Mouse (Mus musculus): ENCODE results near the gene Tas2r125. TPM values are rescaled to one million over a fixed set of nuclear protein-coding genes. Genes with fewer than 3 reads are reported as not detected.
"Not testable (repeated sequence)": the region's sequence is repeated elsewhere in the genome, so short reads cannot be mapped to it uniquely, and the experiment has no call there.

Gene Tas2r125
- 0.17 TPM in 1 of 2 replicates, not detected in the other for polyA plus RNA-seq (2015; fragmentation: Nextera tagmentation; extraction: Ambion mirVana)

DNA sequence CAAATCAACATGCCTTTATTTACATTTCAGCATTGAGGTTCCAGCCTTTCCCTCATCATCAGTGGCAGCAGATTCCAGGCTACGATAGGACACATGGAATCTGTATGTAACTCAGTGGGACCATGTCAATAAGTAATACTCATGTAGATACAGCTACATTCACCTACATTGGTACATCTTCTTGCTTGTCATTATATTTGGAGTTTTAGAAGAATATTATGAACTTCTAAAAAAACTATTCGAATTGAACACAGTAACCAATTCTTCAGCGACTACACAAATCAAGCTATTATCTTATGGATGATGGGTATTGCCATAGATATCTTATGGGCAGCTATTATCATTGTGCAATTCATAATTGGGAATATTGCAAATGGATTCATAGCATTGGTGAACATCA lies at the start of gene Tas2r125:
TSS of gene Tas2r125 (plus strand) at position 301 of the 400 bp plus-strand sequence.
- no peaks in the 10 kb centered on the region for H3K27me3 ChIP-seq (replicated peaks; ENCODE audit: control insufficient read depth, insufficient read depth, low read length)
- no peaks in the 10 kb centered on the region for H3K4me1 ChIP-seq (ENCODE audit: control insufficient read depth, insufficient read depth, low read depth, low read length)
- H3K9me3 ChIP-seq (ENCODE audit: control insufficient read depth, low read length): no peaks in the 10 kb centered on the region
- H3K36me3 ChIP-seq (ENCODE audit: control insufficient read depth, insufficient read depth, low read length): no peaks in the 10 kb centered on the region
- no peak within 1 kb of the TSS for H3K4me2 ChIP-seq (ENCODE audit: low read length)
- no peak within 1 kb of the TSS for H3K9ac ChIP-seq (ENCODE audit: low read depth, low read length)
- no peak within 1 kb of the TSS for H3K27ac ChIP-seq (ENCODE audit: low read depth, low read length)
- H3K4me3 ChIP-seq (ENCODE audit: low read length): no peak within 1 kb of the TSS
- ATAC-seq: no peak
- WGBS: 83% methylated on average over 3 of the region's 3 CpGs

DNA sequence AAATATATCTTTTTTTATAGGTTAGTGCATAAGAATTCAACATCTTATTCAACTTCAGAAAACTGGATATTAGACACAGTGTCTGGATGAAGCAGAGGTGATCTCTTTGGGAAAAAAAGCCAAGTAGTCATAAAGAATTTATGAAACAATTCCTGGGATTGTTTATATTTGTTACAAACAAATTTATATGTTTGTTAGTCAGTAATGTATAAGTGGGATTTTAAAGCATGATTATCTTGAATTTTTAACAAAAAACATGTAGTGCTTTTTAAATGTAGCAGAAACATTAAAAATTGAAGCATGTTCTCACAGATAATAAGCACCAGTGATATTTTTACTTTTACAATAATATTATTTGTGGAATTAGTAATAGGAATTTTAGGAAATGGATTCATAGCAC lies 41.7 kb upstream of the Tas2r125 start, which contains the start of gene Tas2r110:
TSS of gene Tas2r110 (plus strand) at position 301 of the 400 bp plus-strand sequence.
- Histone ChIP-seq H3K27me3 (replicated peaks; ENCODE audit: control insufficient read depth, insufficient read depth, low read length) (no peaks in the 10 kb centered on the region), H3K36me3 (ENCODE audit: control insufficient read depth, insufficient read depth, low read length) (no peaks in the 10 kb centered on the region), H3K9ac (ENCODE audit: low read depth, low read length) (no peak within 1 kb of the TSS), H3K4me2 (ENCODE audit: low read length) (no peak within 1 kb of the TSS), H3K9me3 (ENCODE audit: control insufficient read depth, low read length) (no peaks in the 10 kb centered on the region), H3K27ac (ENCODE audit: low read depth, low read length) (no peak within 1 kb of the TSS), H3K4me3 (ENCODE audit: low read length) (no peak within 1 kb of the TSS), H3K4me1 (ENCODE audit: control insufficient read depth, insufficient read depth, low read depth, low read length) (no peaks in the 10 kb centered on the region)
- no peak for ATAC-seq

DNA sequence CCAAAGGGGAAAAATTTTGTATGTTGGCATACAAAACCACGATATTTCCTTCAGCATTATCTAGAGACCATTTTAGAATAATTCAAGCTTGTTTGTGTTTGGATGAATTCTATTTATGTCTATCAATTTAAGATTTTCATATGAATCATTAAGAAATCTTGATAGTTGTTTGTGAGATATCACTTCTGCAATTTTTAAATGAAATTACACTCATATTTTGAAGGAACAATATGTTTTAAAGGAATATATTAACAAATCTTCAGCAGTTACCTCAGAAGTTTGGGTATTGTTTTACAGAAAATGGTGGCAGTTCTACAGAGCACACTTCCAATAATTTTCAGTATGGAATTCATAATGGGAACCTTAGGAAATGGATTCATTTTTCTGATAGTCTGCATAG lies 16.7 kb upstream of the Tas2r125 start, which contains the start of gene Tas2r113:
TSS of gene Tas2r113 (plus strand) at position 301 of the 400 bp plus-strand sequence.
- ATAC-seq: no peak
- Histone ChIP-seq H3K4me2 (ENCODE audit: low read length) (no peak within 1 kb of the TSS), H3K4me3 (ENCODE audit: low read length) (no peak within 1 kb of the TSS), H3K27ac (ENCODE audit: low read depth, low read length) (no peak within 1 kb of the TSS), H3K9ac (ENCODE audit: low read depth, low read length) (no peak within 1 kb of the TSS), H3K9me3 (ENCODE audit: control insufficient read depth, low read length) (no peaks in the 10 kb centered on the region), H3K36me3 (ENCODE audit: control insufficient read depth, insufficient read depth, low read length) (no peaks in the 10 kb centered on the region), H3K27me3 (replicated peaks; ENCODE audit: control insufficient read depth, insufficient read depth, low read length) (no peaks in the 10 kb centered on the region), H3K4me1 (ENCODE audit: control insufficient read depth, insufficient read depth, low read depth, low read length) (no peaks in the 10 kb centered on the region)
- WGBS: 81% methylated on average over 1 of the region's 1 CpGs

DNA sequence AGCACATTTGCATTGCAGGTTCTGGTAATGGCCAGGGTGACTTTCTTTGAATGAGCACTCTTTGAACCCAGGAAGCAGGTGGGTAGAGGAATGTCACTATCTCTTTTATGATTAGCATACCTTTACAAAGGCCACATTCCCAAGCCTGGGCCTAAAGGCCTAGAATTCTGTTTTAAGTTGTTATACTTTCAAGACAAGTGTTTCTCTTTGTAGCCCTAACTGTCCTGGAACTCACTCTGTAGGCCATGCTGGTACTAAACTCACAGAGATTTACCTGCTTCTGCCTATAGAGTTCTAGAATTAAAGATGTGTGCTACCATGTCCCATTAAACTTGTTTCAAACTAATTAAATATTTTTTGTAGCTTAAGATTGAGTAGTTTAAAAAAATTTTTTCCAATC lies 31.9 kb downstream of the Tas2r125 start:
- not testable (repeated sequence) for H3K4me1 ChIP-seq (ENCODE audit: control insufficient read depth, insufficient read depth, low read depth, low read length)

DNA sequence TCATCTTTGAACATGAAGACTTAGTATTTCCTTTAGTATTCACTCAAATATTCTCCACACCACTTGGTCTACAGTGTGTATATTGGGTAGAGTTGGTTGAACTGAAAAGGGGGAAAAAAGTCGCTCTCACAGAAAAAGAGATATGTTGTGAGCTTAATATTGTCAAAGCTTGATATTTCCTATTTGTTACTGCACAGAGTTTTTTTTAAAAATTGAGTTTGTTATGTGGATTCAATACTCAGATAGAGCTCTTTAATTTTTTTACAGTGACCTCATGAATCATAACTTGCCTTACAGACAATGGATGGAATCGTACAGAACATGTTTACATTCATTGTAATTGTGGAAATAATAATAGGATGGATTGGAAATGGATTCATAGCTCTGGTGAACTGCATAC lies 41.4 kb downstream of the Tas2r125 start, which contains the start of gene Tas2r129:
TSS of gene Tas2r129 (plus strand) at position 301 of the 400 bp plus-strand sequence.
- no peaks in the 10 kb centered on the region for H3K27me3 ChIP-seq (replicated peaks; ENCODE audit: control insufficient read depth, insufficient read depth, low read length)
- WGBS: 81% methylated on average over 2 of the region's 2 CpGs
- no peaks in the 10 kb centered on the region for H3K4me1 ChIP-seq (ENCODE audit: control insufficient read depth, insufficient read depth, low read depth, low read length)
- H3K9ac ChIP-seq (ENCODE audit: low read depth, low read length): no peak within 1 kb of the TSS
- H3K4me3 ChIP-seq (ENCODE audit: low read length): no peak within 1 kb of the TSS
- H3K4me2 ChIP-seq (ENCODE audit: low read length): no peak within 1 kb of the TSS
- no peaks in the 10 kb centered on the region for H3K9me3 ChIP-seq (ENCODE audit: control insufficient read depth, low read length)
- H3K27ac ChIP-seq (ENCODE audit: low read depth, low read length): no peak within 1 kb of the TSS
- no peaks in the 10 kb centered on the region for H3K36me3 ChIP-seq (ENCODE audit: control insufficient read depth, insufficient read depth, low read length)
- ATAC-seq: no peak

More for the DNA sequence above, 31.9 kb downstream of the Tas2r125 start:
- not testable (repeated sequence) for H3K27ac ChIP-seq (ENCODE audit: low read depth, low read length); H3K9me3 ChIP-seq (ENCODE audit: control insufficient read depth, low read length); H3K27me3 ChIP-seq (replicated peaks; ENCODE audit: control insufficient read depth, insufficient read depth, low read length); H3K9ac ChIP-seq (ENCODE audit: low read depth, low read length); H3K4me3 ChIP-seq (ENCODE audit: low read length); H3K36me3 ChIP-seq (ENCODE audit: control insufficient read depth, insufficient read depth, low read length); ATAC-seq; H3K4me2 ChIP-seq (ENCODE audit: low read length)

DNA sequence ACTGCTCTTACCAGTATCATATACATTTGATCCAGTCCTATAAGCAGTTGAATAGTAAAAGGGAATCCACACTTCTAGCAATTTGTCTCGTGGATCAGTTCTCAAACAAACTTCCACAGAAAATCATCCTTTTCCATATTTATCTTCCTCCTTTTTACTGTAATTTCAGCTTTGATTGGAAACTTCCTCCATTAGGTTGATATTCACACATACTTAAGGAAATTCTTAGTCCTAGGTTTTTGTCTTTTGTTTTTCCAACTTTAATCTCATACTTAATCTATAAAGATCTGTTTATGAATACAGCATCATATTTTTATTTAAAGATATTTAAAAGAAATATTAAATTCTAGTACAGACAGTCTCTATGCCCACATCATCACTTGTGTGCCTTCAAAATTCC lies 48.4 kb downstream of the Tas2r125 start, which contains the start of gene Tas2r131:
TSS of gene Tas2r131 (minus strand) at position 101 of the 400 bp plus-strand sequence.
- no peaks in the 10 kb centered on the region for H3K36me3 ChIP-seq (ENCODE audit: control insufficient read depth, insufficient read depth, low read length)
- no peak within 1 kb of the TSS for H3K27ac ChIP-seq (ENCODE audit: low read depth, low read length)
- no peak for ATAC-seq
- no peak within 1 kb of the TSS for H3K9ac ChIP-seq (ENCODE audit: low read depth, low read length)
- H3K27me3 ChIP-seq (replicated peaks; ENCODE audit: control insufficient read depth, insufficient read depth, low read length): no peaks in the 10 kb centered on the region
- 78% methylated on average over 1 of the region's 1 CpGs for WGBS
- H3K4me2 ChIP-seq (ENCODE audit: low read length): no peak within 1 kb of the TSS
- H3K9me3 ChIP-seq (ENCODE audit: control insufficient read depth, low read length): no peaks in the 10 kb centered on the region
- no peaks in the 10 kb centered on the region for H3K4me1 ChIP-seq (ENCODE audit: control insufficient read depth, insufficient read depth, low read depth, low read length)
- H3K4me3 ChIP-seq (ENCODE audit: low read length): no peak within 1 kb of the TSS

Other genes starting within 250 kb of the Tas2r125 start
- not detected in 2 replicates for gene Tas2r121, start 208.6 kb upstream of the Tas2r125 start, polyA plus RNA-seq (2015; fragmentation: Nextera tagmentation; extraction: Ambion mirVana)
- gene Tas2r122, start 197.7 kb upstream of the Tas2r125 start, polyA plus RNA-seq (2015; fragmentation: Nextera tagmentation; extraction: Ambion mirVana): not detected in 2 replicates
- gene Tas2r115, start 171.6 kb upstream of the Tas2r125 start, polyA plus RNA-seq (2015; fragmentation: Nextera tagmentation; extraction: Ambion mirVana): not detected in 2 replicates
- not detected in 2 replicates for gene Tas2r124, start 154.9 kb upstream of the Tas2r125 start, polyA plus RNA-seq (2015; fragmentation: Nextera tagmentation; extraction: Ambion mirVana)
- gene Tas2r102, start 147.5 kb upstream of the Tas2r125 start, polyA plus RNA-seq (2015; fragmentation: Nextera tagmentation; extraction: Ambion mirVana): not detected in 2 replicates
- not detected in 2 replicates for gene Tas2r136, start 131.5 kb upstream of the Tas2r125 start, polyA plus RNA-seq (2015; fragmentation: Nextera tagmentation; extraction: Ambion mirVana)
- gene Tas2r117, start 106.8 kb upstream of the Tas2r125 start, polyA plus RNA-seq (2015; fragmentation: Nextera tagmentation; extraction: Ambion mirVana): not detected in 2 replicates
- gene Tas2r123, start 62.5 kb upstream of the Tas2r125 start, polyA plus RNA-seq (2015; fragmentation: Nextera tagmentation; extraction: Ambion mirVana): not detected in 2 replicates
- not detected in 2 replicates for gene Tas2r116, start 54.2 kb upstream of the Tas2r125 start, polyA plus RNA-seq (2015; fragmentation: Nextera tagmentation; extraction: Ambion mirVana)
- gene Tas2r110, start 41.6 kb upstream of the Tas2r125 start, polyA plus RNA-seq (2015; fragmentation: Nextera tagmentation; extraction: Ambion mirVana): not detected in 2 replicates
- not detected in 2 replicates for gene Tas2r113, start 16.6 kb upstream of the Tas2r125 start, polyA plus RNA-seq (2015; fragmentation: Nextera tagmentation; extraction: Ambion mirVana)
- gene Tas2r129, start 41.5 kb downstream of the Tas2r125 start, polyA plus RNA-seq (2015; fragmentation: Nextera tagmentation; extraction: Ambion mirVana): not detected in 2 replicates
- gene Tas2r131, start 48.3 kb downstream of the Tas2r125 start, polyA plus RNA-seq (2015; fragmentation: Nextera tagmentation; extraction: Ambion mirVana): not detected in 2 replicates
- gene Tas2r109, start 71.3 kb downstream of the Tas2r125 start, polyA plus RNA-seq (2015; fragmentation: Nextera tagmentation; extraction: Ambion mirVana): not detected in 2 replicates
- not detected in 2 replicates for gene Tas2r103, start 127.5 kb downstream of the Tas2r125 start, polyA plus RNA-seq (2015; fragmentation: Nextera tagmentation; extraction: Ambion mirVana)
- gene Tas2r140, start 146.2 kb downstream of the Tas2r125 start, polyA plus RNA-seq (2015; fragmentation: Nextera tagmentation; extraction: Ambion mirVana): not detected in 2 replicates
- gene Smim10l1, start 195.3 kb downstream of the Tas2r125 start, polyA plus RNA-seq (2015; fragmentation: Nextera tagmentation; extraction: Ambion mirVana): 109 and 114 TPM in 2 replicates

Data from hindbrain, embryonic 16.5 days (tissue).